Mouse (Mus musculus) left cerebral cortex, postnatal 4 days (tissue): ENCODE data around the gene Vmn2r77. TPM values are rescaled to one million over a fixed set of nuclear protein-coding genes. Genes with fewer than 3 reads are reported as not detected.
A peak's percentile ranks its signal among the peaks of the same experiment; 100 is the strongest.
"Not testable (repeated sequence)": the region's sequence is repeated elsewhere in the genome, so short reads cannot be mapped to it uniquely, and the experiment has no call there.

Source experiments
- DNase-seq: peaks from one replicate; pipeline ENCODE4 v3.0.0-alpha.2; 2022
- intact Hi-C: fragments of 180-260 bp; cut with DNase I; formaldehyde crosslinking; loops from one replicate; pipeline ENCODE4 v1.15.1; 2025
- total RNA-seq, 2 experiments: library from RNA; stranded (reverse); gene quantifications; 2 replicates each; pipeline ENCODE4 v1.2.3; 2021

The Vmn2r77 gene
- not detected for total RNA-seq

- no peak for DNase-seq
- intact Hi-C loops = no loop called here
Measured at GRCm38 (mm10) chr7:86794727-86795126, at the start of gene Vmn2r77. Gene Vmn2r77 (plus strand): TSS chr7:86795027.

GRCm38 (mm10) chr7:86760751-86761150, 34.1 kb upstream of the Vmn2r77 start:
- intact Hi-C loops = no loop called here
- no peak for DNase-seq

GRCm38 (mm10) chr7:86764628-86765027, 30.2 kb upstream of the Vmn2r77 start:
- intact Hi-C loops = no loop called here
- DNase-seq = no peak

- intact Hi-C loops = no loop called here
- no peak for DNase-seq
Measured at GRCm38 (mm10) chr7:86771621-86772020, 23.2 kb upstream of the Vmn2r77 start.

- intact Hi-C loops = no loop called here
- DNase-seq = peak; percentile 42
Measured at GRCm38 (mm10) chr7:86775617-86776325, 19.1 kb upstream of the Vmn2r77 start, which contains the start of gene Folh1. Gene Folh1 (minus strand): TSS chr7:86775943.

- intact Hi-C loops, DNase-seq: not testable (repeated sequence)
Measured at GRCm38 (mm10) chr7:86815241-86815640, 20.4 kb downstream of the Vmn2r77 start.

GRCm38 (mm10) chr7:86815716-86816115, 20.9 kb downstream of the Vmn2r77 start:
- intact Hi-C loops, DNase-seq: not testable (repeated sequence)

GRCm38 (mm10) chr7:86816466-86816865, 21.6 kb downstream of the Vmn2r77 start:
- no peak for DNase-seq
- intact Hi-C loops = no loop called here

Other genes with a start within 250 kb of the Vmn2r77 start
- not detected for gene Olfr295, start 211.2 kb upstream of the Vmn2r77 start, total RNA-seq
- not detected for gene Olfr294, start 178.4 kb upstream of the Vmn2r77 start, total RNA-seq
- not detected for gene Olfr293, start 146.0 kb upstream of the Vmn2r77 start, total RNA-seq
- not detected for gene Olfr292, start 106.7 kb upstream of the Vmn2r77 start, total RNA-seq
- gene Folh1, start 19.1 kb upstream of the Vmn2r77 start, total RNA-seq = 1 to 10 TPM in 1 of 2 experiments, under 1 TPM in 1; 0.82 to 1.1 TPM
- not detected for gene Vmn2r78, start 120.1 kb downstream of the Vmn2r77 start, total RNA-seq
- under 1 TPM in 1 of 2 experiments, not detected in 1; 0.04 TPM for gene Vmn2r79, start 201.1 kb downstream of the Vmn2r77 start, total RNA-seq